Mouse (Mus musculus) spleen, postnatal 14 days (tissue): ENCODE data around the gene Kcnc3.

Experiments used
- DNase-seq, 2 experiments: peaks; one replicate each; pipeline ENCODE4 v3.0.0; 2021 to 2022; ENCODE audit warnings: low spot score in 2 of 2

Kcnc3 gene

DNA sequence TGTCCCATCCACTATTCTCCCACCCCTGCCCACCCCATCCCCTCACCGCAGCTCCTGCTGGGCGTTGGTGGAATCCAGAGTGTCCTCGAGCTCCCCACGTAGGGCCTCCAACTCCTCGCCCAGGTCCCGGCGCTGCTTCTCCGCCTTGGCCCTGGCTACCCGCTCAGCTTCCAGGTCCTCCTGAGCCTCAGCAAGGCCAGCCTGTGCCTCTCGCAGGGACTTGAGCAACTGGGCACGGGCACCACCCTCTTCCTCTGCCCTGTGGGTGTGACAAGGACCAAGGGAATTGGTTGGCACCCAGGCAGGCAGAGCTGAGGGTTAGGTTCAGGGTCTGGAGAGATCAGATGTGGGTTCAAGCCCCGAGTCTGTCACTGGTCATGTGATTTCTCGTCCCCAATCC lies 36.5 kb downstream of the Kcnc3 start:
- no peak for DNase-seq

DNA sequence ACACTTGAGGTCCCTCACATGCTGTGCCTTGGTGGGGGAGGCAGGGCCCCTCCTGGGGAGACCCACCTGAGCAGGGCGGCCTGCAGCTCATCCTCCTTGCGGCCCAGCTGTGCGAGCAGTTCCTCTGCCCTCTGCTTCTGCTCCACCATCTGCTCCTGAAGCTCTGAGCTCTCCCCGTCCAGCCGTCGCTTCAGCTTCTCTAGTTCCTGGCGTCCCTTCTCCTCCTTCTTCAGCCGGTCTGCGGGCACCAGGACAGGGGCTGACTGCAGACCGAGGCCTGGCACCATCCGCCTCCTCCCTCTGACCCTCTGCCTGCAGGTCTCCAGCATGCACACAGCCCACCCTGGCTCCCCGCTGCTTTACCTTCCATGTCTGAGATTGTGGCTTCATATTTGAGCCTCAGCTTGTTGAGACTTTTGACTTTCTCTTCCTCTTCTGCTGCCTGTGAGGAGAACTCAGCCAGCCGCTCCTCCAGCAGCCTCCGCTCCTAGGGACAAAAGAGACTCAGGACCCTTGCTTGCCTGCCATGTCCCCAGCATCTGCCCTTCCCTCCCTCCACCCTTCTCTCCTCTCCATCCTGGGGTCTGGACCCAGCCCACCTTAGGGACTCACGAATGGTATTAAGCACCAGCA lies 38.1 kb downstream of the Kcnc3 start:
- no peak for DNase-seq

DNA sequence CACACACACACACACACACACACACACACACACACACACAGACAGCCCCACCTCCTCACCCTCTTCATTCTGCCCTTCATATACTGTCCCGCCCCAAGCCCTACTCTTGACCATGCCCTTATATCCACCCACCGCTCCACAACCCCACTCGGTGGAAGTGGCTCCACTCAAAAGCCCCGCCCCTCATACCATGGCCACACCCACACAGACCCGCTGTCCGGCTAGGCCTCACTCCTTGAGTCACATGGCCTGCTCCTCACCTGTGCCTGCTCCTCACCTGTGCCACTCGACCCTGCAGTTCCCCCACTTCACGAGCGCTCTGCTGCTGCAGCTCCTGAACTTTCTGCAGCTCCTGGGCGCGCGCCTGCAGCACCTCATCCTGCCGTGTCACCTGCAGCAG lies 40.0 kb downstream of the Kcnc3 start:
- no peak for DNase-seq

DNA sequence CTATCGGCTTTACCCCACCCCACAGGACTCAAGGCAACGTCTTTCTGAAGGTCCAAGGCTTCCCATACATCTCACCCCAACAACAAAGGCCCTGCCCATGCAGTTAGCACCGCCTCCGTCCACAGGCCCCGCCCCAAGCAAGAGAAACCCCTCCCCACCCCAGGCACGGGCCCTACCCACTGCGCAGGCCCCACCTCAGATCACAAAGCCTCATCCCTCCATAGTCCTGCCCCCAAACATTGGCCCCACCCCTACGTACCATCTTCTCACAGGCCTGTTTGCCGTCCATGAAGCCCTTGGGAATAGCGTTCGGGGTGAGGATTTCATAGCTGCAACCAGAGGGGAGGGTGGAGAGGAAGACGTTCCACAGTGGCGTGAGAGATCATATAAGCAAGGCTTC lies 42.2 kb downstream of the Kcnc3 start:
- DNase-seq, result no peak

DNA sequence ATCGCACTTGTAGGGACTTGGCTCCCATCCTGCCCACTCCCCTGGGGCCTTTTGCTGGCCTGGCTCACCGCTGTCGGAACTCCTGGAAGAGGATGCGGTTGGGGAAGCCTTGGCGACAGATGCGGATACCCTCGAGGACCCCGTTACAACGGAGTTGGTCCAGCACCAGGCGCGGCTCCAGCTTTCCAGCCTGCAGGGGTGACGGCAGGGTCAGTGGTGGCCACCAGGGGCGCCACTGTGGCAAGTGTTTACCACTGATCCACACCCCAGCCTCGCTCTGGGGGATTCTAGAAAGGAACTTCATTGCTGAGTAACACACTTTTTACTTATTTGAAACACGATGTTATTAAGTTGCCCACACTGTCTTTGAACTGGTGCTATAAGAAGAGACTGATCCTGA lies 42.9 kb downstream of the Kcnc3 start:
- DNase-seq, result no peak

DNA sequence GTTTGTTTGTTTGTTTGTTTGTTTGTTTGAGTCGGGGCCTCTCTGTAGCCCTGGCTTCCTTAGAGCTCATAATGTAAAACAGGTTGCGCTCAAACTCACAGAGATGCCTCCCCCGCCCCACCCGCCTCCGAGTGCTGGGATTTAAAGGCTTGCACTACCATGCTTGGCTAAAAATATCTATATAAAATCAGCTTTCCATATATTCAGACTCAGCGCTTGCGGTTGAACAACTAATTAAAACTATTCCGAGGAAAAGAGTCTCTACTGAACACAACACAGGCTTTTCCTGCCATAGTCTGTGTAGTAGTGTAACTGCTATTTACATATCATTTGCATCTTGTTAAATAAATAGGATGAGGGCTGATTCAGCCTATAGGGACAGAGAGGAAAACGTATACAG lies 46.2 kb downstream of the Kcnc3 start:
- DNase-seq, result no peak

DNA sequence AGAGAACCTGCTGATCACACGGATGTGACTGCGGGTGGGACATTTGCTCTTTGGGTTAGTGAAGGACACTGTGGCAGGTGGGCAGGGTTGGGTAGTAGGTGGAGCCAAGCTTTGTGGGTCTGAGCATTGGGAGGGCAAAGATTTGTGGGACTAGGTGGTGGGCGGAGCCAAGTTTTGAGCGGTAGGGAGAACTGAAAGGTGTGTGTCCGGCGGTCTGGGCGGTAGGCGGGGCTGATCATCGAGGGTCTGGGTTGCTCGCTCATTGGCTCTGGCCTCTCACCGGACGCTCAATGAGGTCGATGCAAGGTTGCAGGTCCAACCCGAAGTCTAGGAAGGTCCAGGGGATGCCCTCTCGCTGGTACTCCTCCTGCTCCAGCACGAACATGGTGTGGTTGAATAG lies 48.2 kb downstream of the Kcnc3 start:
- no peak for DNase-seq

DNA sequence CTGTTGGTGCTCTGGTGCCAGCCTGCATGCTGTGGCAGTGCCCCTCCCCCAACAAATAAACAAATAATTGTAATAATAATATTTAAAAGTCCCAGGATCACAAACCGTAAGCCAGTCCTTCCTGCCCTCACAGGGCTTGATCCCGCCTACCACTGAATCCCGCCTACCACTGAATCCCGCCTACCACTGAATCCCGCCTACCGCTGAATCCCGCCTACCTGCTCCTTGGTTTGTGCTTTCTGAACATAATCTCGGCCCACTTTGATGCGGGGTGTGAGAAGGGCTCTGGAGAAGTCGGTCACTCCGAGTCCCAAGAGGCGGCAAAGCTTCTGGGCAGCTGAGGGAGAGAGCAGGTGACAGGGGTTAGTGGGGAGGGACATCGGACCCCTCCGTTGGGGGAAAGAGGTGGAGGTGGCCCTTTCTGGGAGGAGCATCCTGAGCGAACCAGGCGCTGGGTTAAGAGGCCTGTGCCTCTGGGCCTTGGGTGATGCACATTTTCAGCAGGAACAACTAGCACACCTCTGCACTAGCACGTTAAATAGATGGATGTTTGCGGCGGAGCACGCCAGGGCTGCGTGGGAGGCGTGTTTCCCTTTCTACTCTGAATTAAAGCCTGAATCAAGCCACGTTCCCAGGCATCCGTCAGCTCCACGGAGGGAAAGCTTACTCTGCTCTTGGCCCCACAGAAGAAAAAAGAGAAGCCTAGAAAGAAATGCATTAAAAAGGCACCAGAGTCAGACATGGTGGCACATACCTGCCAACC lies 50.6 kb downstream of the Kcnc3 start:
- DNase-seq, result no peak

DNA sequence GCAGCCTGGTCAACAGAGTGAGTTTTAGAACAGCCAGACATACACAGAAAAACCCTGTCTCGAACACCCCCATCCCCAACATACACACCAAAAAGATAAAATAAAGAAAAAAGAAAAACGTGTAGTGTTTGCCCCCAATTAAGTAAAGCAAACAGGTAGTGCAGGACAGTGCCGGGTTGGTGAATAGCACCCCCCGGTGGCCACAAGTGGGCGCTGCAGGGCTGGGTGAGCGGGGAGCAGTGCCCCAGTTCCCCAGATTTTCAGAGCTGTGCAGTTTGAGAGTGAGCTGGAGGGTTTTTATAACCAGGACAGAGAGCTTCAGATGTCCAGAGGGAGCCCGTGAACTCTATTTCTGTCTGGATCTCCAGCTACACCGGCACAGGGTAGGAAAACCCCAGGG lies 51.4 kb downstream of the Kcnc3 start:
- DNase-seq, result peak in 1 of 2 experiments; percentile 48

DNA sequence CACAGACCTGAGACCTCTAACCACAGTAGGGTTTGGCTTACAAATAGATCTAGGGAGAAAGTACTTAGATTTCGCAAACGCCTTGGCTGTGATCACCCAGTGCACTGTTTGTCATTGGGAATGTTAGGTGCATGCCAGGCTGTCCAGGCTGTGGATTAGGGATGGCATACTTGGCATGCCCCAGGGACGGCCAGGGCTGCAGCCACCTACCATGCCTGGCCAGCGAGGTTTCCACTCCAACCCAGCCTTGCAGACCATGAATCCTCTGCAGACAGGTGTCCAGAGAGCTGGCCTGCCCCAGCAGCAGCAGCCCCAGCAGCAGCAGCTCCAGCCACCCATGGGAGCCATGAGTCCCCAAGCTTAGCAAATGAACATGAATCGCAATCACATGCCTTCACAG lies 54.8 kb downstream of the Kcnc3 start:
- DNase-seq, result no peak

DNA sequence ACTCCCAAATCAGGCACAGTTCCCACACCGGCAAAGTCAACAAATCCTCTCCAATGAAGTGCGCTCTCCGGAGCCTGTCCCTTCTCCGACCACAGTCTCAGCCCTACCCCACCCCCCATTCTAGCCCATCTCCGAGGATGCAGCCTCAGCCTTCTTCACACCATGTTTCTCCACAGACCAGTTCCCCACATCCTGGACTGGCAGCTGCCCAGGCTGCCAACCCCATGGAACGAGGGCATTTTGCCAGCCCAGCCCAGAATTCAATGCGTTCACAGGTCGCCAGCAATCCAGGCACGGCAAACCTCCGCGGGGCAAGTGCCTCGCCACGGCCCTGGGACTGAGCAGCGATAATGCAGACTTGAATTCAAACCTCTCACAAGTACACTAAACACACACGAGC lies 55.5 kb downstream of the Kcnc3 start:
- no peak for DNase-seq

DNA sequence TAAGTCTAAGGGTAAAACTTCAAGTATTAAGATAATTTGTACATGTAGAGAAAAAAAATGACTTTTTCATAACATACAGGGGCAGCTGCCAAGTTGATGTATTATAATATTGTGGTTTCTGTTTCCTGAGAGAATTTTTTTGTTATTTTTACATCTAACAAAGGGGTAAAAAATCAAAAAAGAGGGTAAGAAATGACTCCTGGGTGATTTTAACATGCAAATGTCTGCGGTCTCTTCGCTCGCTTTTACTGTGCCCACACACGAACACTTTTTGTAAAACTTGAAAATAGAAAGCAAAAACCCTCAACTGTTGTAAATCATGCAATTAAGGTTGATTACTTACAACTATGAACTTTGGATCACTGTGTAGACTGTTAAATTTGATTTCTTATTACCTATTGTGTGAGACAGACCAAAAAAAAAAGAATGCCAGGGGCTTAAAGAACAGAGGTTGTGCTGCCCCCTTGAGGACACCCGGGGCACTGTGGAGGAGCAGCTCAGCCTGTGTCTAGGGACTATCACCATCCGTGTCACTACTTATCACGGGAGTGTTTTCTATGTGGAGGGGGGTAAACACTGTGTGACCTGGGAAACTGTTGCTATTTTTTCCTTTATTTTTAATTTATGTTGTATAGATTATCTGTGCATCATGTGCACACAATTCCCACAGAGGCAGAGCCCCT lies 56.7 kb downstream of the Kcnc3 start:
- DNase-seq, result peak; percentile 44 to 65

DNA sequence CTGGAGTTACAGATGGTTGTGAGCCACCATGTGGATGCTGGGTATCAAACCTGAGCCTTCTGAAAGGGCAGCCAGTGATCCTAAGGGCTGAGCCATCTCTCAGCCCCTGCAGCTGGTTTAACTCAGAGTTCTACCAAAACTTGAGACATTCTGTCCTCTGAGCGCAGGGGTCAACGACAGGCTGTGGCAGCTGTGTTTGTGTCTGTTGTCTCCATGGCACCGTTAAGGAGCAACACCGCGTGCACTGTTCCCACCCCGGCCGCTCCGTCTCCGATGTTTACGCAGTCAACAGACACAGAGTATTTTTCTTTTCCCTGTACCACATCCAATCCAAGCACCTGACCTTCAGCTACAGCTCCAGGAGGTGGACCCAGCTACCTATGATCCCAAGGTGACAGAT lies 57.3 kb downstream of the Kcnc3 start:
- DNase-seq, result no peak

DNA sequence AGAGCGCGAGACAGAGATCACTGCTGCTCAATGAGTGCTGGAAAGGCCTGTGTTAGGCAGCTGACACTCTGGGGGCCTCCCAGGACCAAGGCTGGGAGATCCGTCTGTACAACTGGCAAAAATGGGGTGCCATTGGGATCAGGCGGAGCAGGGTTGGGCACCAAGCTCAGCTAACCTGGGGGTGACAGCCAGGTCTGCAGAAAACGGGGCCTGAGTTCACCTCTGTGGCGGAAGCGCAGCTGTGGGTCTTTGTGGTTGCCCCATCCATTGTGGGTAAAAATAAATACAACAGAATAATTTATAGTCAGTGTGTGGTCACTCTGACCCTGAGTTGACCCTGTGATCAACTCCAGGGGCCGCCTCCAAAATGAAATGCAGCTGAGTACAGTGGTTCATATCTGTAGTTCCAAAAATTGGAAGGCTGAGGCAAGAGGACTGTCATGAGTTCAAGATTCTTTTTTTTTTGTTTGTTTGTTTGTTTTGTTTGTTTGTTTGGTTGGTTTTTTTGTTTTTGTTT lies 58.7 kb downstream of the Kcnc3 start:
- DNase-seq, result no peak

DNA sequence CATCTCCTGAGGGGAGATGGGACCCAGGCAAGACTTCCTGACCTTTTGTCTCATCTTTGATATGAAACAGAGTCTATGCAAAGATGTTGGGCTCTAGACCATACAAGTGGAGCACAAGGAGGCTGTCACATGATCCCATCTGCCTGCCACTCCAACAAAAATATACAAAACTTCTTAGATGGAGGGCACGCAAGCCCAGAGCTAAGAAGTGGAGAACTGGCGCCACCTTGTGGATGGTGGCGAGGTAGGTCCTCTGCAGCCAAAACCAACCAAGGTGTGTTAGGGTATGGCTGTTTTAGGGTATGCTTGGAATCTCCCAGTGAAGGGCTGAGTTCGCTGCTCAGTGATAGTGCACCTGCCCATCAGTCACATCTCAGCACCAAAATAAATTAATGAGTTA lies 59.5 kb downstream of the Kcnc3 start:
- peak in 1 of 2 experiments; percentile 51 for DNase-seq

DNA sequence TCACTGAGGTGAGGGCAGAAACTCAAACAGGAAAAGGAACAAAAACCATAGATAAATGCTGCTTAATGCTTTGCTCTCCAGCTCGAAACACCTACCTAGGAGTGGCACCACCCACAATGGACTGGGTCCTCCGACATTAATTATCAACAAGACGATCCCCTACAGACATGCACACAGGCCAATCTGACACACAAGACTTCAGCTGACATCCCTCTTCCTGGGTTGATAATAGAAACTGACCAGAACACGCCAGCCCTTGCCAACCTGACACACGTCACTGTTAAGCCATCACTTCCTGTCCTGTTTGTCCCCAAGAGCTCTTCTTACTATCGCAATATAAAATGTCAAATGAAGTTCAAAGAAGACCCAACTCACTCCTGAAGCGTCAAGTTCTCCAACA lies 61.0 kb downstream of the Kcnc3 start:
- DNase-seq, result no peak

DNA sequence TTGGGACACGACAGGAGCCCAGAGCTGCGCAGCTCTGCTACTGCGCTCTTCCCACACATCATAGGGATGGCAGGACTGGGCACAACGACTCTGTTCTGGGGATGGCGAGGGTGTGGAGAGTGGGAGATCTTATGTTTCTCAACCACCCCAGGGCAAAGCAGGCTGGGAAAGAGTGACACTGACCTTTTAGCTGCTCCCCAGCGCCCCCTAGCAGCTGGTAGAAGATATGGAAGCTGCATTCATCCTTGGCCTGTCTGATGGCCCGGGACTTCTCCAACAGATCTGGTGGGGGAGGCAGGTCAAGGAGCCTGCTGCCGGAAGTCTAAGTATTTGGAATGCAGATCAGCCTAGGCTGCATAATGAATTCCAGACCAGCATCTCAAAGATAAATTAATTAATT lies 63.3 kb downstream of the Kcnc3 start:
- DNase-seq, result peak in 1 of 2 experiments; percentile 9
